Mouse (Mus musculus): ENCODE data around the gene Theg.

Theg gene

GRCm38 (mm10) chr10:79533126-79533911 is 53.8 kb downstream of the Theg start, which contains the start of gene Plpp2:
TSS of gene Plpp2 (minus strand) at chr10:79533796.
- DNase-seq = peak; percentile 54

DNA sequence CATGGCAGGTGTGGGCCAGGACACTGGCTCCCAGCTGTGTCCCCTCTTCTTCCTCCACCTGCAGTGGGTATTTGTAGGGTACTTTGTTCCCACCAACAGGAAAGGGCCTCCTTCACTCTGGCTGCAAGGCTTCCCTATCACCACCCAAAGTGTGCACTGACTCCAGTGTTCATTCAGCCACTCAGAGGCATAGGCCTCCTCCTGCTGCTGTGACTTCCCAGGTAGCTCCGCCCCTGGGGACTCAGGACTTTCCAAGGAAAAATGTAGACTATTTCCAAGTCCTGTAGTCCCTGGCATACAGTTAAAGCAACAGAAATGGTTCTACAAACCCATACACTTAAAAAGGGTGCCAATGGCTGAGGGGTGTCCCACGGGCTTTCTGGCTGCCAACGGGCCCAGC is 54.5 kb downstream of the Theg start:
- DNase-seq = no peak

GRCm38 (mm10) chr10:79531593-79531992 is 55.5 kb downstream of the Theg start:
- DNase-seq = no peak

- no peak for DNase-seq
Measured at GRCm38 (mm10) chr10:79530721-79531120, 56.4 kb downstream of the Theg start.

- no peak for DNase-seq
Measured at GRCm38 (mm10) chr10:79530241-79530640, 56.9 kb downstream of the Theg start.

DNA sequence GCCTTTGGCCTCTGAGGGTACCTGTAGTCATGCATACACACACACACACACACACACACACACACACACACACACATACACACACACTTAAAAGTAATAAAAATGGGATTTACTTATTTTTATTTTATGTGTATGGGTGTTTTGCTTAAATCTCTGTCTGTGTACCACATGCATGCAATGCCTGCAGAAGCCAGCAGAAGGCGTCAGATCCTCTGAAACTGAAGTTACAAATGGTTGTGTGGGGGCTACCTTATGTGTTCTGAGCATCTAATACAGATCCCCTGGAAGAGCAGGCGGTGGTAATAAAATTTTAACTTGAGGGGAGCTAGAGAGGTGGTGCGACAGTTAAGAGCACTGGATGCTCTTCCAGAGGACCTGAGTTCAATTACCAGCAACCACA is 59.0 kb downstream of the Theg start:
- no peak for DNase-seq

GRCm38 (mm10) chr10:79527453-79527845 is 59.7 kb downstream of the Theg start:
- DNase-seq = no peak

- no peak for DNase-seq
Measured at GRCm38 (mm10) chr10:79526661-79527452, 60.3 kb downstream of the Theg start.
